Mouse (Mus musculus): ENCODE results near the gene Crk. TPM values are rescaled to one million over a fixed set of nuclear protein-coding genes. Genes with fewer than 3 reads are reported as not detected.

The Crk gene
- polyA plus RNA-seq, 1 experiment from 2014 or later: 143 TPM

DNA sequence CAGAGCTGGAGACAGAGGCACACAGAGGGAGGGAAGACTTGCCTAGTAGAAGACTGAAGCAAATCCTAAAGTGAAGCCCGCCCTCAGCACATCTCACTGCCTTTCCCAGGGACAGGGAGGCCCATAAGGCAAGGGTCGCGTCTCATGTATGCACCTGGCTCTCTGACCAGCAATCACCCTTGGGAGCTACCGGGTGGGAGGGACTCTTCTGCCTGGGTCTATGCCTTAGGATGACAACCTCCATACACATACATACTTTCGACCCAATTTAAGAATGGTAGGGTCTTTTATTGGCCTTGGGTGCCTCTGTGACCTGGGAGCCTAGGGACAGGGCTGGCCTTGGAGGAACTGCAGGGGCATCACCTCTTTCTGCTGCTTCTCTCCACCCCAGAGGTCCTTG lies 5.6 kb upstream of the Crk start:
- WGBS: 88% methylated on average over 4 of the region's 5 CpGs
- H3K9ac ChIP-seq (ENCODE audit: low read length): no peak overlapping the region
- DNase-seq (ENCODE audit: low spot score): no peak

GRCm38 (mm10) chr11:75674875-75675274 lies 4.2 kb upstream of the Crk start:
- no peak overlapping the region for H3K4me2 ChIP-seq (ENCODE audit: low read depth, low read length, severe bottlenecking)
- 88% methylated on average over 3 of the region's 3 CpGs for WGBS
- no peak overlapping the region for H3K27ac ChIP-seq (ENCODE audit: low read depth, low read length)
- DNase-seq (ENCODE audit: low spot score) (no peak), ATAC-seq (replicated peaks; ENCODE audit: low FRiP score) (no peak)
- no peaks in the 10 kb centered on the region for H3K36me3 ChIP-seq (ENCODE audit: control insufficient read depth, insufficient read depth, low read length)
- no peaks in the 10 kb centered on the region for H3K27me3 ChIP-seq (ENCODE audit: control insufficient read depth, insufficient read depth, low read length)
- H3K9me3 ChIP-seq (ENCODE audit: control insufficient read depth, low read length): no peaks in the 10 kb centered on the region
- no peak overlapping the region for H3K4me3 ChIP-seq (ENCODE audit: low read depth, low read length)
- no peak overlapping the region for H3K9ac ChIP-seq (ENCODE audit: low read length)
- no peaks in the 10 kb centered on the region for H3K4me1 ChIP-seq (replicated peaks; ENCODE audit: control insufficient read depth, insufficient read depth, low read length)

More for the DNA sequence above, 5.6 kb upstream of the Crk start:
- no peaks in the 10 kb centered on the region for H3K36me3 ChIP-seq (ENCODE audit: control insufficient read depth, insufficient read depth, low read length)
- ATAC-seq (replicated peaks; ENCODE audit: low FRiP score): no peak
- no peaks in the 10 kb centered on the region for H3K4me1 ChIP-seq (replicated peaks; ENCODE audit: control insufficient read depth, insufficient read depth, low read length)
- no peaks in the 10 kb centered on the region for H3K9me3 ChIP-seq (ENCODE audit: control insufficient read depth, low read length)
- H3K27me3 ChIP-seq (ENCODE audit: control insufficient read depth, insufficient read depth, low read length): no peaks in the 10 kb centered on the region
- H3K4me3 ChIP-seq (ENCODE audit: low read depth, low read length): no peak overlapping the region
- no peak overlapping the region for H3K27ac ChIP-seq (ENCODE audit: low read depth, low read length)
- no peak overlapping the region for H3K4me2 ChIP-seq (ENCODE audit: low read depth, low read length, severe bottlenecking)

DNA sequence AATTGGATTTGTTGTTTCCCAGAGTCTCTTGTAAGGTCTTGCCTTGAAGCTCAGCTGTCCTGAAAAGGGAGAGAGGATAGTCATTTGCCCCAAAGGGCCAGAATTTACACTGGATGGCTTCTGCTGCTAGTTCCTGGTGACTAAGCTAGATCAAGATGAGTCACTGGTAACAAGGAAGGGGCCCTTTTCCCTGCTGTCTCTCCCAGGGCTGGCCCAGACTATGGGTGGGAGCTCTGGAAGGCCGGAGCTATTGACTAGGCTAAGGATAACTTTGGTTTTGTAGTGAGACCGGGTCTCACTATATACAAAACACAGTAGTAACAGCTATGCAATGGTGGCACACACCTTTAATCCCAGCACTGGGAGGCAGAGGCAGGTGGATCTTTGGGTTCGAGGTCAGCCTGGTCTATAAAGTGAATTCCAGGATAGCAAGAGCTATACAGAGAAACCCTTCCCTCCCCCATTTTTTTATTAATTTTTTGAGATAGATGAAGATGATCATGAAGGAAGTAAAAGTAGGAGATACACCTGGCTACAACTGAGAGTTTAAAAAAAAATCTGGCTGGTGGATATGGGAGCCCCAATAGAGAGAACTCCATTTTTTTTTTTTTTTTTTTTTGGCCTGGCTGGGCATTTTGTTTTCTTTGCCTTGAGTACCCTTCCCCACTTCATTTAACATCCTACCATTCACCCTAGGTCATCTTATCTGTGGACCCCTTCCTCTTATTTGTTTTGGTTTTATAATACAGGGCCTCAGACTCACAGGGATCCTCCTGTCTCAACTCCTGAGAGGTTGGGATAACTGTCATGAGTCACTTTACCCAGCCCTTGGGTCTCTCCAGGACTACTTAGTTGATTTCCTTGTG lies 945 bp upstream of the Crk start:
- peak overlapping the region; percentile 59 for H3K4me2 ChIP-seq (ENCODE audit: low read depth, low read length, severe bottlenecking)
- no peaks in the 10 kb centered on the region for H3K27me3 ChIP-seq (ENCODE audit: control insufficient read depth, insufficient read depth, low read length)
- H3K27ac ChIP-seq (ENCODE audit: low read depth, low read length): no peak overlapping the region
- H3K4me3 ChIP-seq (ENCODE audit: low read depth, low read length): peak overlapping the region; percentile 98
- H3K9ac ChIP-seq (ENCODE audit: low read length): no peak overlapping the region; the same call in 1 of the 2 replicates
- peaks cover 4% of the 10 kb centered on the region; the same call in 1 of the 2 replicates for H3K4me1 ChIP-seq (replicated peaks; ENCODE audit: control insufficient read depth, insufficient read depth, low read length)
- H3K9me3 ChIP-seq (ENCODE audit: control insufficient read depth, low read length): no peaks in the 10 kb centered on the region
- DNase-seq (ENCODE audit: low spot score): no peak
- H3K36me3 ChIP-seq (ENCODE audit: control insufficient read depth, insufficient read depth, low read length): peaks cover 3% of the 10 kb centered on the region; the same call in 1 of the 2 replicates
- no peak for ATAC-seq (replicated peaks; ENCODE audit: low FRiP score)
- WGBS: 96% methylated on average over 3 of the region's 3 CpGs

DNA sequence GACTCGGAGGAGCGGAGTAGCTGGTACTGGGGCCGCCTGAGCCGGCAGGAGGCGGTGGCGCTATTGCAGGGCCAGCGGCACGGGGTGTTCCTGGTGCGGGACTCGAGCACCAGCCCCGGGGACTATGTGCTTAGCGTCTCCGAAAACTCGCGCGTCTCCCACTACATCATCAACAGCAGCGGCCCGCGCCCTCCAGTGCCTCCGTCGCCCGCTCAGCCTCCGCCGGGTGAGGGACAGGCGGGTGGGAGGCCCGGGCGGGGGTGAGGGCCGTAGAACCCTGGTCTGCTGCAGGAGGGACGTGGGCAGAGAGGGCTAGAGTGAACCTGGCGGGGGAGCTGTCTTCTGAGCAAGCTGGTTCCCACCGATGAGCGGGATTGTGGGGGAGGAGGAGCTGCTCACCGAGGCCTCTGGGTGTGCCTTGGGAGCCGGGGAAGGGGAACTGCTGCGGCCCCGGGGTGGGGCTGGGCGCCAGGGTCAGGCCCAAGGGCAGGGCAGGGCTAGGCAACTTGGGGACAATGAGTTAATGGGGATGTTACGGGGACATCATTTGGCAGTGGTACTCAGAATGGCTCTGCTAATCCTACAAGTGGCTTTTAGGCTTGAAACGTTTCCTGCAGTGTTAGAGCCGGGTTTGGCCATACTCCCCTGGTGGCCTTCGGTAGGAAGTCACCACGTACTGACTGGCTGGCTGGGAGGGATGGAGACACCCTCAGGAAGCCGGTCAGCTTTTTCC lies 546 bp downstream of the Crk start:
- Histone ChIP-seq H3K27me3 (ENCODE audit: control insufficient read depth, insufficient read depth, low read length) (no peaks in the 10 kb centered on the region), H3K4me1 (replicated peaks; ENCODE audit: control insufficient read depth, insufficient read depth, low read length) (peaks cover 4% of the 10 kb centered on the region; the same call in 1 of the 2 replicates), H3K4me2 (ENCODE audit: low read depth, low read length, severe bottlenecking) (peak overlapping the region; percentile 83), H3K9me3 (ENCODE audit: control insufficient read depth, low read length) (no peaks in the 10 kb centered on the region), H3K4me3 (ENCODE audit: low read depth, low read length) (peak overlapping the region; percentile 98), H3K36me3 (ENCODE audit: control insufficient read depth, insufficient read depth, low read length) (peaks cover 3% of the 10 kb centered on the region; the same call in 1 of the 2 replicates), H3K27ac (ENCODE audit: low read depth, low read length) (peak overlapping the region; percentile 78), H3K9ac (ENCODE audit: low read length) (peak overlapping the region; percentile 93)
- DNase-seq (ENCODE audit: low spot score) (peak; percentile 63), ATAC-seq (replicated peaks; ENCODE audit: low FRiP score) (peak; percentile 80)
- WGBS: under 1% methylated on average over 43 of the region's 43 CpGs

DNA sequence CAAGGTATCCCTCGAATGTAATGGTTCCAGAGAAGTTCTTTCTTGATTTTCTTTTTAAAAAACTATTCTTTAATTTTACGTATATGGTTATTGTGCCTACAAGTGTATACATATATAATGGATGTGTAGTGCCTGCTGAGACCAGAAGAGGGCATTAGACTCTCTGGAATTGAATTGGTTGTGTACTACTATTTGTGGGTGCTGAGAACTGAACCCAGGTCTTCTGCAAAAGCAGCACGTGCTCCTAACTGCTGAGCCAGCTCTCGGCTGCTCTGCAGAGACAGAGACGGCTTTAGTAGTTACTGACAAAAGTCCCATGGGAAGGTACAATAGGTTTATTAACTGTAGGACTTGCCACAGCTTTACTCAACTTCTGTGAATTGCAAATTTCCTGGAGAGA lies 5.4 kb downstream of the Crk start:
- H3K4me2 ChIP-seq (ENCODE audit: low read depth, low read length, severe bottlenecking): no peak overlapping the region
- no peak overlapping the region for H3K9ac ChIP-seq (ENCODE audit: low read length)
- 95% methylated on average over 5 of the region's 5 CpGs for WGBS
- no peak overlapping the region for H3K27ac ChIP-seq (ENCODE audit: low read depth, low read length)
- peaks cover 3% of the 10 kb centered on the region; the same call in 1 of the 2 replicates for H3K36me3 ChIP-seq (ENCODE audit: control insufficient read depth, insufficient read depth, low read length)
- no peaks in the 10 kb centered on the region for H3K27me3 ChIP-seq (ENCODE audit: control insufficient read depth, insufficient read depth, low read length)
- ATAC-seq (replicated peaks; ENCODE audit: low FRiP score) (no peak), DNase-seq (ENCODE audit: low spot score) (no peak)
- H3K4me1 ChIP-seq (replicated peaks; ENCODE audit: control insufficient read depth, insufficient read depth, low read length): peaks cover 4% of the 10 kb centered on the region; the same call in 1 of the 2 replicates
- H3K9me3 ChIP-seq (ENCODE audit: control insufficient read depth, low read length): no peaks in the 10 kb centered on the region
- no peak overlapping the region for H3K4me3 ChIP-seq (ENCODE audit: low read depth, low read length)

GRCm38 (mm10) chr11:75684956-75685355 lies 5.9 kb downstream of the Crk start:
- Histone ChIP-seq H3K27me3 (ENCODE audit: control insufficient read depth, insufficient read depth, low read length) (no peaks in the 10 kb centered on the region), H3K27ac (ENCODE audit: low read depth, low read length) (no peak overlapping the region), H3K4me2 (ENCODE audit: low read depth, low read length, severe bottlenecking) (no peak overlapping the region), H3K4me1 (replicated peaks; ENCODE audit: control insufficient read depth, insufficient read depth, low read length) (peaks cover 4% of the 10 kb centered on the region; the same call in 1 of the 2 replicates), H3K9ac (ENCODE audit: low read length) (no peak overlapping the region), H3K4me3 (ENCODE audit: low read depth, low read length) (no peak overlapping the region), H3K36me3 (ENCODE audit: control insufficient read depth, insufficient read depth, low read length) (peaks cover 3% of the 10 kb centered on the region; the same call in 1 of the 2 replicates), H3K9me3 (ENCODE audit: control insufficient read depth, low read length) (no peaks in the 10 kb centered on the region)
- 88% methylated on average over 2 of the region's 2 CpGs for WGBS
- no peak for ATAC-seq (replicated peaks; ENCODE audit: low FRiP score)
- DNase-seq (ENCODE audit: low spot score): no peak

- Histone ChIP-seq H3K36me3 (ENCODE audit: control insufficient read depth, insufficient read depth, low read length) (peaks cover 2% of the 10 kb centered on the region; the same call in 1 of the 2 replicates), H3K27me3 (ENCODE audit: control insufficient read depth, insufficient read depth, low read length) (no peaks in the 10 kb centered on the region), H3K4me2 (ENCODE audit: low read depth, low read length, severe bottlenecking) (no peak overlapping the region), H3K27ac (ENCODE audit: low read depth, low read length) (no peak overlapping the region), H3K4me3 (ENCODE audit: low read depth, low read length) (no peak overlapping the region), H3K4me1 (replicated peaks; ENCODE audit: control insufficient read depth, insufficient read depth, low read length) (no peaks in the 10 kb centered on the region), H3K9ac (ENCODE audit: low read length) (no peak overlapping the region), H3K9me3 (ENCODE audit: control insufficient read depth, low read length) (no peaks in the 10 kb centered on the region)
- 79% methylated on average over 2 of the region's 2 CpGs for WGBS
- no peak for ATAC-seq (replicated peaks; ENCODE audit: low FRiP score)
- no peak for DNase-seq (ENCODE audit: low spot score)
These were observed 8.4 kb downstream of the Crk start for GRCm38 (mm10) chr11:75687343-75687993.

DNA sequence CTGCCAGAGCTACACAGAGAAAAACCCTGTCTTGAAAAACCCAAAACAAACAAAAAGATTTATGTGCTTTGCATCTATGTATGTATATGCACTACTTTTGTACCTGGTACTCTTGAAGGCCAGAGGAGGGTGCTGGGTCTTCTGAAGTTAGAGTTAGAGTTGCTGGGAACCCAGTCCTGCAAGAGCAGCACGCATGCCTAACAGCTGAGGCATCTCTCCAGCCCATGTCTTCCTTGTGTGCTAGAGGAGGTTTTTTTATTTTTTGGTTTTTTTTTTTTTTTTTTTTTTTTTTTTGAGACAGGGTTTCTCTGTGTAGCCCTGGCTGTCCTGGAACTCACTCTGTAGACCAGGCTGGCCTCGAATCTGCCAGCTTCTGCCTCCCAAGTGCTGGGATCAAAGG lies 9.1 kb downstream of the Crk start:
- WGBS: 93% methylated on average over 2 of the region's 2 CpGs
- Histone ChIP-seq H3K27me3 (ENCODE audit: control insufficient read depth, insufficient read depth, low read length) (no peaks in the 10 kb centered on the region), H3K4me1 (replicated peaks; ENCODE audit: control insufficient read depth, insufficient read depth, low read length) (no peaks in the 10 kb centered on the region), H3K36me3 (ENCODE audit: control insufficient read depth, insufficient read depth, low read length) (peaks cover 5% of the 10 kb centered on the region; the same call in 1 of the 2 replicates), H3K4me3 (ENCODE audit: low read depth, low read length) (no peak overlapping the region), H3K4me2 (ENCODE audit: low read depth, low read length, severe bottlenecking) (no peak overlapping the region), H3K9ac (ENCODE audit: low read length) (no peak overlapping the region), H3K27ac (ENCODE audit: low read depth, low read length) (no peak overlapping the region), H3K9me3 (ENCODE audit: control insufficient read depth, low read length) (no peaks in the 10 kb centered on the region)
- DNase-seq (ENCODE audit: low spot score) (no peak), ATAC-seq (replicated peaks; ENCODE audit: low FRiP score) (no peak)

Data from forebrain, embryonic 11.5 days (tissue).